Mouse (Mus musculus) heart, embryonic 14.5 days (tissue): ENCODE measurements around the gene Fcamr. TPM values are rescaled to one million over a fixed set of nuclear protein-coding genes. Genes with fewer than 3 reads are reported as not detected.

ENCODE experiments used
- ATAC-seq: fragments of 200-750 bp; cut with Nextera tagmentation; 2 replicates; pipeline ENCODE4 v1.8.0; 2017; ENCODE audit warnings: low read depth, moderate TSS enrichment; ENCODE audit not compliant: insufficient number of reproducible peaks, insufficient read depth, low FRiP score
- H3K27ac ChIP-seq, 2 experiments: fragments of 200-500 bp in 1 of 2; fragments of 300-500 bp in 1 of 2; sonication (generic) in 1 of 2; replicated peaks in 1 of 2; 2 replicates each; pipeline ENCODE4 v1.5.1; 2012 to 2014; ENCODE audit warnings: low read depth in 2 of 2, low read length in 2 of 2, control low read depth in 1 of 2, mild to moderate bottlenecking in 1 of 2, mixed read lengths in 1 of 2; ENCODE audit not compliant: control insufficient read depth in 1 of 2, insufficient read depth in 1 of 2
- H3K27me3 ChIP-seq: fragments of 300-500 bp; sonication (generic); 2 replicates; pipeline ENCODE4 v1.6.1; 2014; ENCODE audit warnings: mild to moderate bottlenecking, low read length, control low read depth; ENCODE audit not compliant: control insufficient read depth, insufficient read depth
- H3K36me3 ChIP-seq: fragments of 300-500 bp; sonication (generic); 2 replicates; pipeline ENCODE4 v1.6.1; 2014; ENCODE audit warnings: mild to moderate bottlenecking, control low read depth, low read length, mixed read lengths; ENCODE audit not compliant: control insufficient read depth, insufficient read depth
- H3K4me1 ChIP-seq, 2 experiments: fragments of 200-500 bp in 1 of 2; fragments of 300-500 bp in 1 of 2; sonication (generic) in 1 of 2; 2 replicates each; pipeline ENCODE4 v1.6.1; 2012 to 2014; ENCODE audit warnings: low read length in 2 of 2, control low read depth in 1 of 2, mixed read lengths in 1 of 2; ENCODE audit not compliant: control insufficient read depth in 2 of 2, insufficient read depth in 2 of 2
- H3K4me2 ChIP-seq: fragments of 300-500 bp; sonication (generic); 2 replicates; pipeline ENCODE4 v1.6.1; 2014; ENCODE audit warnings: mild to moderate bottlenecking, low read length
- H3K4me3 ChIP-seq, 2 experiments: fragments of 200-500 bp in 1 of 2; fragments of 300-500 bp in 1 of 2; sonication (generic) in 1 of 2; 2 replicates each; pipeline ENCODE4 v1.5.1; 2012 to 2014; ENCODE audit warnings: low read length in 2 of 2, mild to moderate bottlenecking in 2 of 2, control low read depth in 1 of 2, low read depth in 1 of 2, moderate library complexity in 1 of 2; ENCODE audit not compliant: control insufficient read depth in 1 of 2, insufficient read depth in 1 of 2
- H3K9ac ChIP-seq: fragments of 300-500 bp; sonication (generic); 2 replicates; pipeline ENCODE4 v1.6.1; 2014; ENCODE audit warnings: mild to moderate bottlenecking, low read length
- H3K9me3 ChIP-seq: fragments of 300-500 bp; sonication (generic); 2 replicates; pipeline ENCODE4 v1.6.1; 2016; ENCODE audit warnings: low read length, control low read depth; ENCODE audit not compliant: control insufficient read depth
- WGBS: fragments of 180-500 bp; shearing (Covaris S2); extraction: QIAGEN DNeasy Blood & Tissue Kit; methylation state at CpG from one replicate; pipeline ENCODE4 v1.1.7; 2014; 5-methylcytosine and 5-hydroxymethylcytosine counted together
- polyA plus RNA-seq: library from polyadenylated mRNA; unstranded; fragments of >200 nt; fragmentation: Nextera tagmentation; extraction: Ambion mirVana; gene quantifications from 2 replicates; pipeline ENCODE4 v1.2.1, GENCODE M21; 2014

Fcamr gene
- polyA plus RNA-seq, 1 experiment from 2014 or later, result 0.26 TPM

GRCm38 (mm10) chr1:130770487-130770886 is 30.2 kb upstream of the Fcamr start:
- no peaks in the 10 kb centered on the region for H3K9me3 ChIP-seq
- no peak overlapping the region for H3K4me2 ChIP-seq
- H3K4me1 ChIP-seq, result no peaks in the 10 kb centered on the region
- no peak overlapping the region for H3K4me3 ChIP-seq
- H3K9ac ChIP-seq, result no peak overlapping the region
- no peaks in the 10 kb centered on the region for H3K27me3 ChIP-seq
- no peak overlapping the region for H3K27ac ChIP-seq
- ATAC-seq, result no peak
- no peaks in the 10 kb centered on the region for H3K36me3 ChIP-seq
- 81% methylated on average over 4 of the region's 4 CpGs for WGBS

DNA sequence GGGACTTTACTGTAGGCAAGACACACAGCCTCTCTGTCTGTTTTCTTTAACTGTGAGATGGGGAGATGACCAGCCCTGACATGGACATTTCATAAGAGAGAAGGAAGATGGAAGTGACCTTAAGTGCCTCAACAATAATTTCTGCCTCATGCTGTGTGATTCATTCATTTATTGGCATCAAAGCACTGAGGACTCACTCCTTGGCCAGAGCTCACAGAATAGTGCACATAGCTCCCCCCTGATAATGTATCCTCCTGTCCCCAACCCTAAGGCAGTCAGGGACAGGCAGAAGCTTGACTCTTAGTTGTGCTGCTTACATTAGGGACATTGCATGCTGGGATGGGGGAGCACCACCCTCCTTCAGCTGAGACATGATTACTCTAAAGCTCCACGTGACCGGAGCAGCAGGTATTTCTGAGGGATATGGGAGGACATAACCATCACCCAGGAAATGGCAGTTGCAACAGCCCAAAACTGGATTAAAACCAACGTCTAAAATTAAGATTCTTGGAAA is 29.7 kb upstream of the Fcamr start:
- Histone ChIP-seq H3K9me3 (no peaks in the 10 kb centered on the region), H3K27ac (no peak overlapping the region), H3K36me3 (no peaks in the 10 kb centered on the region), H3K4me2 (no peak overlapping the region), H3K4me3 (no peak overlapping the region), H3K9ac (no peak overlapping the region), H3K27me3 (no peaks in the 10 kb centered on the region), H3K4me1 (no peaks in the 10 kb centered on the region)
- ATAC-seq, result no peak
- WGBS, result 80% methylated on average over 3 of the region's 3 CpGs

- Histone ChIP-seq H3K27ac (no peak overlapping the region), H3K36me3 (no peaks in the 10 kb centered on the region), H3K9ac (no peak overlapping the region), H3K4me2 (no peak overlapping the region), H3K4me1 (no peaks in the 10 kb centered on the region), H3K9me3 (no peaks in the 10 kb centered on the region), H3K4me3 (no peak overlapping the region), H3K27me3 (no peaks in the 10 kb centered on the region)
- ATAC-seq, result no peak
- WGBS, result 80% methylated on average over 2 of the region's 2 CpGs
Measured at GRCm38 (mm10) chr1:130775234-130775633, 25.5 kb upstream of the Fcamr start.

GRCm38 (mm10) chr1:130775691-130776331 is 24.9 kb upstream of the Fcamr start:
- Histone ChIP-seq H3K27ac (no peak overlapping the region), H3K9ac (no peak overlapping the region), H3K4me3 (no peak overlapping the region), H3K27me3 (no peaks in the 10 kb centered on the region), H3K36me3 (no peaks in the 10 kb centered on the region), H3K9me3 (no peaks in the 10 kb centered on the region), H3K4me1 (no peaks in the 10 kb centered on the region), H3K4me2 (no peak overlapping the region)
- no peak for ATAC-seq
- 62% methylated on average over 7 of the region's 7 CpGs for WGBS

DNA sequence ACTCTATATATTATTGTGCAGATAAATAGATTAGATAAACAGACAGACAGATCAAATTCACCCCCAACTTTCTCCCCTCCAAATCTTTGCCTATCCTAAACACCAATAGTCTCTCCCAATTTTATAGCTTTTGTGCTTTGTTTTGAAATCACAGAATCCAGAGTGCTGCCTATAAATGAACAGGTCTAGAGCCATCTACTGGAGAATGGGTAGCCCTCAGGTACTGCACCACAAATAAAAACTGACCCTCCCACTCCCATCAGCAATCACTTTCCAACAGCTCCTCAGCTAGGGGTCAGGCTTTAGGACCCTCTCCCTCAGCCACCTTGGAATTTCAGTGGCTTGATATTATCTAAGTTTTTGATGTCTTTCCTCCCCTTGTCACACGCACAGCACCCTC is 24.1 kb upstream of the Fcamr start:
- no peak overlapping the region for H3K4me3 ChIP-seq
- 70% methylated on average over 1 of the region's 1 CpGs for WGBS
- H3K9me3 ChIP-seq, result no peaks in the 10 kb centered on the region
- ATAC-seq, result no peak
- H3K4me1 ChIP-seq, result no peaks in the 10 kb centered on the region
- no peak overlapping the region for H3K4me2 ChIP-seq
- no peak overlapping the region for H3K27ac ChIP-seq
- no peaks in the 10 kb centered on the region for H3K36me3 ChIP-seq
- H3K27me3 ChIP-seq, result no peaks in the 10 kb centered on the region
- H3K9ac ChIP-seq, result no peak overlapping the region

DNA sequence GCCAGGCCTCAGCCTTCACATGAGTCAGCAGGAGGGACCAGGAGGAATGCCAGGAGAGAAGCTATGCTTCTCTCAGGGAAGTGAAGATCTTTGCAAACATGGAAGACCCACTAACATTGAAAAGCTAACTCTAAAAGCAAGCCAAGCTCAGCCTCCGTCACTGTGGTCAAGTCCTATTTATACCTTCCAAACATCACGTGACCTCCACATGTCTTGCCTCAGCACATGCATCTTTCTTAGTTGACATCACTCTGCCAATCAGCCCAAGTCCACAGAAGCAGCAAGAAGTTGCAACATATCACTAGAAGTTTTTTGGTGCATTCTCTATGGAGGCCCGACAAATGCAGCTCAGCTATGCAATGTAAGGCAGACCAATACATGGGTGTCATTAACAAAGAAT is 20.8 kb upstream of the Fcamr start:
- Histone ChIP-seq H3K4me3 (no peak overlapping the region), H3K4me2 (no peak overlapping the region), H3K9me3 (no peaks in the 10 kb centered on the region), H3K36me3 (no peaks in the 10 kb centered on the region), H3K9ac (no peak overlapping the region), H3K4me1 (peaks cover 0 to 8% of the 10 kb centered on the region in 2 experiments; a peak in 1 of 4 replicates), H3K27me3 (peaks cover 6% of the 10 kb centered on the region; the same call in 1 of the 2 replicates), H3K27ac (no peak overlapping the region)
- no peak for ATAC-seq
- WGBS, result 70% methylated on average over 3 of the region's 3 CpGs

- ATAC-seq, result no peak
Measured at GRCm38 (mm10) chr1:130784054-130784453, 16.6 kb upstream of the Fcamr start.

GRCm38 (mm10) chr1:130787001-130787400 is 13.7 kb upstream of the Fcamr start:
- 33% methylated on average over 4 of the region's 4 CpGs for WGBS
- Histone ChIP-seq H3K4me1 (peaks cover 0 to 8% of the 10 kb centered on the region in 2 experiments; a peak in 1 of 4 replicates), H3K4me3 (no peak overlapping the region), H3K27ac (no peak overlapping the region), H3K9ac (no peak overlapping the region), H3K27me3 (peaks cover 6% of the 10 kb centered on the region; the same call in 1 of the 2 replicates), H3K4me2 (no peak overlapping the region), H3K9me3 (peaks cover 2% of the 10 kb centered on the region; the same call in 1 of the 2 replicates), H3K36me3 (no peaks in the 10 kb centered on the region)
- ATAC-seq, result no peak

More at GRCm38 (mm10) chr1:130784054-130784453, 16.6 kb upstream of the Fcamr start:
- 21% methylated on average over 4 of the region's 4 CpGs for WGBS
- Histone ChIP-seq H3K4me2 (no peak overlapping the region), H3K4me1 (peaks cover 0 to 8% of the 10 kb centered on the region in 2 experiments; a peak in 1 of 4 replicates), H3K27me3 (peaks cover 6% of the 10 kb centered on the region; the same call in 1 of the 2 replicates), H3K4me3 (no peak overlapping the region), H3K9ac (no peak overlapping the region), H3K27ac (no peak overlapping the region), H3K9me3 (no peaks in the 10 kb centered on the region), H3K36me3 (no peaks in the 10 kb centered on the region)
